Mouse (Mus musculus) 3134 (cell line): ENCODE measurements around the gene Copa.

Experiments
- DNase-seq: peaks from one replicate; pipeline ENCODE4 v3.0.0-alpha.2; 2011; ENCODE audit warnings: low spot score; ENCODE audit not compliant: insufficient read length; ENCODE audit errors: extremely low read depth

The Copa gene

GRCm38 (mm10) chr1:172140160-172140559 lies 57.8 kb downstream of the Copa start:
- no peak for DNase-seq

- DNase-seq = no peak
These were observed 58.5 kb downstream of the Copa start for GRCm38 (mm10) chr1:172140825-172141224.

GRCm38 (mm10) chr1:172141529-172141928 lies 59.2 kb downstream of the Copa start:
- DNase-seq = no peak

GRCm38 (mm10) chr1:172143570-172143969 lies 61.2 kb downstream of the Copa start:
- peak; percentile 38 for DNase-seq

GRCm38 (mm10) chr1:172147835-172148278 lies 65.5 kb downstream of the Copa start, which contains the start of gene Dcaf8:
Gene Dcaf8, plus strand, starts transcription at chr1:172148084.
- DNase-seq = peak; percentile 98

- DNase-seq = no peak
These were observed 66.1 kb downstream of the Copa start for GRCm38 (mm10) chr1:172148279-172148954.

GRCm38 (mm10) chr1:172148955-172149815 lies 66.9 kb downstream of the Copa start:
- DNase-seq = no peak

- DNase-seq = no peak
These were observed 72.2 kb downstream of the Copa start for GRCm38 (mm10) chr1:172154536-172154935.

GRCm38 (mm10) chr1:172155518-172155917 lies 73.2 kb downstream of the Copa start:
- DNase-seq = no peak

- DNase-seq = no peak
These were observed 77.6 kb downstream of the Copa start for GRCm38 (mm10) chr1:172159970-172160369.

GRCm38 (mm10) chr1:172160508-172160907 lies 78.2 kb downstream of the Copa start:
- DNase-seq = no peak

GRCm38 (mm10) chr1:172162009-172162408 lies 79.7 kb downstream of the Copa start:
- no peak for DNase-seq

GRCm38 (mm10) chr1:172162959-172163358 lies 80.6 kb downstream of the Copa start:
- no peak for DNase-seq

- DNase-seq = no peak
These were observed 85.6 kb downstream of the Copa start for GRCm38 (mm10) chr1:172167911-172168310.

- DNase-seq = no peak
These were observed 87.5 kb downstream of the Copa start for GRCm38 (mm10) chr1:172169809-172170208.
